Mouse (Mus musculus): ENCODE measurements around the gene Bicral.
A peak's percentile ranks its signal among the peaks of the same experiment; 100 is the strongest.

Bicral gene

DNA sequence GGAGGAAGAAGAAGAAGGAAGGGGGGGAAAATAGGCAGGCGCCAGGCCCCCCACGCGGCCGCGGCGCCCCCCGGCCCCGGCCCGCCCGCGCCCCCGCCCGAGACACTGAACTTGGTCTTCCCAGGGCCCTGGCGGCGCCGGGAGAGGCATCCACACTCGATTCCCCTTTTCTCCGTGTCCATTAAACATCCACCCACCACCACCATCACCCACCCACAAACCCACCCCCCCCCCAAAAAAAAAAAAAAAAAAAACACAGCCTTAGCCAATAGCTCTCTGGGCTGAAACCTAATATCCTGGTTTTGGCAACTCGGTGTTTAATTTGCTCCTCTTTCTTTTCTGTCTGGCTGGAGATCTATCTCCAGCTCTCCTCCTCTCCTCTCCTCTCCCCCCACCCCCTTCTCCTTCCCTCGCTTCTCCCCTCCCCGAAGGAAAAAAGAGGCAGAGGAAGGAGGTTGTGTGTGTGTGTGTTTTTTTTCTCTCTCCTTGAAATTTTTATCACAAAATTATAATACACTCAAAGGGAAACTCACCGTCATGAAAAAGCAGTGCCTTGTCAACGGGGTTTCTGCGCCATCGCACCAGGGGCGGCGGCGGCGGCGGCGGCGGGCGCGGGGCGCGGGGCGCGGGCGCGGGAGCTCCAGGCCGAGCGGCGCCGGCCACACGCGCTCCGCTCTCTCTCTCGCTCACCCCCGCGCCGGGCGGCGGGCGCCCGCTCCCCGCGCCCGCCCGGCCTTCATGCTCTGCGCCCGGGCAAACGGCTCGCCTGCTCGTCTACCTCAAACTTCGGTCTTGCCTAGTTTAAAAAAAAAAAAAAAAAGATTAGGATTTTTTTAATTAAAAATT, at the start of gene Bicral:
Bicral (minus strand) TSS at position 580 of the 846 bp plus-strand sequence.
- peak; percentile 39 for DNase-seq (ENCODE audit: low read depth, low spot score)

GRCm38 (mm10) chr17:46903876-46904490, 45.7 kb upstream of the Bicral start:
- peak; percentile 84 for DNase-seq (ENCODE audit: low read depth, low spot score)

DNA sequence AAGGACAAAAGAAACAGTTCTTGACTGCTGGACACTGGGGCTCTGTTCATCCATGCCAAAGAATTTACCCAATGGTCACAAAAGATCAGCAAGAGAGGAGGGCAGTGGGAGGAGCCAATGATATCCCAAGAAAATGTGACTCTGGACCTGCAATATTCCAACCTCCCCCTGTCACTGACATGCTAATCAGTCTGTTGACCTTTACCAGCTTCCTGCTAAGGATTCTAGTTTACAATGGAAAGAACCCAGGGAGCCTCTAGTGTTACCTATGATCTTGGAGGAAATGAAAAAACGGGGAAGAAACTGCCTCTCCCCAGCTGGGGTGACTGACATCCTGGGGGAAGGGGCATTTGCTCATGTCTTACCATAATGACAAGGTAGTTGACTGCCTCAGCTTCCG, 42.7 kb upstream of the Bicral start:
- no peak for DNase-seq (ENCODE audit: low read depth, low spot score)

GRCm38 (mm10) chr17:46897221-46897950, 39.1 kb upstream of the Bicral start:
- no peak for DNase-seq (ENCODE audit: low read depth, low spot score)

GRCm38 (mm10) chr17:46895426-46895825, 37.1 kb upstream of the Bicral start:
- DNase-seq (ENCODE audit: low read depth, low spot score) = no peak

- no peak for DNase-seq (ENCODE audit: low read depth, low spot score)
Observed at GRCm38 (mm10) chr17:46890843-46891594, 32.7 kb upstream of the Bicral start.

- DNase-seq (ENCODE audit: low read depth, low spot score) = peak; percentile 96
Observed at GRCm38 (mm10) chr17:46890116-46890815, 32.0 kb upstream of the Bicral start, which contains the start of gene Tbcc. TSS of gene Tbcc (plus strand) at chr17:46890684.

DNA sequence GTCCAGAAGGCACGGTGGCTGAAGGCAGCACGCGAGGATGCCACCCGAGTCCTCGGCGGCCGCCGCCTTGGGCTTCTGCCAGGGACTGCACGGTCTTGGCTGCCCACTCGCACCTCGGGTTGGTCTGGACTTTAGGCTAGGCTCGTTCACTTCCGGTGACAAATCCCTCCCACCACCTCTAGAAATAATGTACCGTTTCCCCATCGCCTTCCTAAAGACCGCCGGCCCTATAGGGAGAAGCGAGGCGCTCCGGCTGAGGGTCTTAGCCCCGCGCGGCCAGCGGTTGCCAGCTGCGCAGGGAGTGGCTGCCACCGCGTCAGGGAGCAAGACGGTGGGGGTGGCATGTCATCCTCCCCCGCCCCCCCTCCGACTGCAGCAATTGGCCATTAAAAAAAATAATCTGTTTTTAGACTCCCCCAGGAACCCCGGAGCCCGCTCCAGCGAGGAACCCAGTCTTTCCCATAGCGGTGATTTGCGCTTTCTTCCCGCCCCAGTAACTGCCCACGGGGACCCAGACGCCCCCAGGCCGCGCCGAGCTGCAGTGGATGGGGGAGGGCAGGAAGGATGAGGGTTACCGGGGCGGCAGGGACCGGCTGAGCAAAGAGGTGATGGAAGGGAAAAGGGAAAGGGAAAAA, 31.3 kb upstream of the Bicral start:
- peak; percentile 23 for DNase-seq (ENCODE audit: low read depth, low spot score)

GRCm38 (mm10) chr17:46888511-46889212, 30.4 kb upstream of the Bicral start:
- no peak for DNase-seq (ENCODE audit: low read depth, low spot score)

DNA sequence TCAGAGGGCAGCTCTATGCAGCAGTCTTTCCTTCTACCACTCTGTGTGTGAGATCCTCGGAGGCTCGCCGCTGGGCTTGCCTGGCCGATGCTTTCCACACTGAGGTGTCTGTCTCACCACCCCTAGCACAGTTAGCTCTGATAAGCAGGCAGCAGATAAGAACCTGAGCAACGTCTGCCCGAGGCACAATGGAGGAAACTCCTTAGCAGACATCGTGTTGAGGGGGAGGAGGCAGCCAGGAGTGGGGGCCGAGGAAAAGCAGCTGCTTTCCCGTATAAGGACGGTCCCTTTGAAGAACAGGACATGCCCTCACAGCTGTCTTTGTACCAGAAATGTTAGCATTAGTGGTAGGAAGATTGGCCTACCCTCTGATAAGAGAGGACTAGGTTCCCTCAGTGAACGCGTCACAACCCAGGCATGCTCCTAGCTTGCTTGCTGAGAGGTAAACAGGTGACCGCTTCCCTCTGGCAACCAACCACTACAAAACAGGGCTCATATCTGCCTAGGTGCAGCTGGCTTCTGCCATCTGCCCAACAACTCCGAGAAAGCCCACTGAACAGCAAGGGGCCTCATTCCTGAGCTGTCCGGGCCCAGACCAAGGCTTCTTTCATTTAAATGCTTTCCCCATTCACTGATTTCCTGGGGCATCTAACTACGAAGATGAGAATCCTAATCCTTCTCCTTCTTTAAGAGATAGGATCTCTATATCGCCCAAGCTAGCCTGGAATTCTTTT, 27.8 kb upstream of the Bicral start:
- DNase-seq (ENCODE audit: low read depth, low spot score) = no peak

GRCm38 (mm10) chr17:46885218-46885909, 27.1 kb upstream of the Bicral start:
- DNase-seq (ENCODE audit: low read depth, low spot score) = no peak

DNA sequence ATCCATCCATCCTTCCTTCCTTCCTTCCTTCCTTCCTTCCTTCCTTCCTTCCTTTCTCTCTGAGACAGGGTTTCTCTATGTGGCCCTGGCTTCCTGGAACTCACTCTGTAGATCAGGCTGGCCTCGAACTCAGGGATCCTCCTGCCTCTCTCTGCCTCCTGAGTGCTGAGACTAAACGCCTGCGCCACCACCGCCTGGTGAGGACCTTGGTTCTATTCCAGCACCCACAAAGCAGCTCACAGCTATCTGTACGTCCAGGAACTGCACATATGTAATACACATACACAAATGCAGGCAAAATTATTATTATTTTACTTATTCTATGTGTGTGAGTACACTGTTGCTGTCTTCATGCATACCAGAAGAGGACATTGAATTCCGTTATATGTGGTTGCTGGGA, 26.5 kb upstream of the Bicral start:
- no peak for DNase-seq (ENCODE audit: low read depth, low spot score)

DNA sequence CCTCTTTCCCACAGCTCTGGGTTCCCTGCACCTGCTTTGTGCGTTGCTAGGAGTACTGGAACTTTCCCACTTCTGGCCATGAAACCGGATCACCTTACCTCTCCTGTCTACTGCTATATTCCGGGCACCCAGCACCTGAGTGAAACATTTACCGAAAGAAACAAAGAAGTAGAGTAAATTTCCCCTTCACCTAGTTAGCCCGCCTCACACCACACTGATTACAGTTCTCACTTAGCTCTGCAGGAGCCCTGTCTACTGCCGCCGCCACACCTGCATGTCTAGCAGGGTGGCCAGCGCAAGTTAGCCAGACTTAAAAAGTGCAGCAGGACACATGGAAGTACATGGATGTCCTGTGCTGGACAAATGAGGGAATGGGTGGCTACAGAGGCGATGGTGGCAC, 24.8 kb upstream of the Bicral start:
- DNase-seq (ENCODE audit: low read depth, low spot score) = no peak

GRCm38 (mm10) chr17:46881728-46882127, 23.4 kb upstream of the Bicral start:
- no peak for DNase-seq (ENCODE audit: low read depth, low spot score)

DNA sequence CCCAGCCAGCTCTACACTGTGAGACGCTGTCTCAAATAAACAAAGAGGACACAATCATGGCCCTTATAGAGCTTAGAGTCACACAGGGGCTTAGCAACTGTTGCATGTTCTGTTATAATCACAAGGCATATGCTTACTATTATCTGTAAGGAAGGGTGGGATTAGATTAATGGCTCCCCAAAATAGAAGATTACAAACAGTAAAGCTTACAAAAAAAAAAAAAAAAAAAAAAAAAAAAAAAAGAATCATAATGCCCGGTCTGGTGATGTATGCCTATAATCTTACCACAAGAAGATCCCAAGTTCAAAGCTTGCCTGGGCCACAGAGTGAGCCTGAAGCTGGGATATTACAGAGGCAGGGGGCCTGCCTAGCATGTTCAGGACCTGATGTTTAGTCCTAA, 22.0 kb upstream of the Bicral start:
- no peak for DNase-seq (ENCODE audit: low read depth, low spot score)

GRCm38 (mm10) chr17:46879841-46880311, 21.6 kb upstream of the Bicral start:
- DNase-seq (ENCODE audit: low read depth, low spot score) = no peak

DNA sequence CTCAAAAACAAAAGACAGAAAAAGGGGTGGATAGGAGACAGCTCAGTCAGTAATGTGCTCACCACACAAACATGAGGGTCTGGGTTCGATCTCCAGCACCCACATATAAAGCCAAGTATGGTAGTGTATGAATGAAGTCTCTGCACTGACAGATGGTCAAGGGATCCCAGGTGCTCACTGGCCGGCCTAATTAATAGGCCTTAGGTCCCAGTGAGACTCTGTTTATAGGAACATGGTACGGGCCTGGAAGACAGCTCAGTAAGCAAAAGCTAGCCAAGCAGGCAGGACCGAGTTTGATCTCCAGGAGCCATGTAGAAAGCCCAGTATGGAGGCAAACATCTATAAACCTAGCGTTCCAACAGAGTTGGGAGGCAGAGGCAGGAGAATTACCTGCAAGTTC, 18.8 kb upstream of the Bicral start:
- DNase-seq (ENCODE audit: low read depth, low spot score) = no peak

DNA sequence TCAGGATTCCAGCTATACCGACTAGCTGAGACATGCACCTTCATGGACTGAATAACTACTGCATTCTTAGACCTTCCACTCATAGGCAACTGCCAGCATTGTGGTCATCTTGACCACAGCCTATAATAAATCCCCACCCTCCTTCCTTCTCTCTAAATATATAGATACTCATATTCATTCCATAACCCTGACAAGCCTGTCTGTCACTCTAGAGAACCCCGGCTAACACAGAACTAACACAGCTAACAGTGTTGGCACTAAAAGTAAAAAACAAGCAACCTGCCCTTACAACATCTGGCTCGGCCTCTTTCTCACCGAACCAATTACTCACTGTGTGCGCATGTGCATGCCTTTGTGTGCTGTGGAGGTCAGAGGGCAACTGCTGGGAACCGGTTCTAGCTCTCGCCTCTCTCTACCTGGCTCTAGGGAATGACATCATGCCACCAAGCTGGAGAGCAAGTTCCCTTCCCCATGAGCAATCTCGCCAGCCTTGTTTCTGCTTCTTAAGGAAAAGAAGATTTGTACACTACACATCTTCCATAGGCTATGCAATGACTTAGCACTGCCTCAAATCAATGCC, 18.2 kb upstream of the Bicral start:
- DNase-seq (ENCODE audit: low read depth, low spot score) = no peak

All from retina, adult 2 months (tissue).